Mouse (Mus musculus): Measurements from ENCODE around the gene Treml4. TPM values are rescaled to one million over a fixed set of nuclear protein-coding genes. Genes with fewer than 3 reads are reported as not detected.
"Not testable (repeated sequence)": the region's sequence is repeated elsewhere in the genome, so short reads cannot be mapped to it uniquely, and the experiment has no call there.

Treml4 gene
- total and polyA plus RNA-seq, 3 experiments, result 0.35 to 1.4 TPM; not detected in 1

- peak; percentile 64 for DNase-seq (ENCODE audit: low read depth, low spot score)
- peaks cover 7 to 17% of the 10 kb centered on the region in 2 experiments for H3K4me1 ChIP-seq (ENCODE audit: control insufficient read depth in 1 of 2, insufficient read depth in 2 of 2, low read length in 2 of 2)
Measured at GRCm38 (mm10) chr17:48301792-48302191, 37.7 kb downstream of the Treml4 start.

DNA sequence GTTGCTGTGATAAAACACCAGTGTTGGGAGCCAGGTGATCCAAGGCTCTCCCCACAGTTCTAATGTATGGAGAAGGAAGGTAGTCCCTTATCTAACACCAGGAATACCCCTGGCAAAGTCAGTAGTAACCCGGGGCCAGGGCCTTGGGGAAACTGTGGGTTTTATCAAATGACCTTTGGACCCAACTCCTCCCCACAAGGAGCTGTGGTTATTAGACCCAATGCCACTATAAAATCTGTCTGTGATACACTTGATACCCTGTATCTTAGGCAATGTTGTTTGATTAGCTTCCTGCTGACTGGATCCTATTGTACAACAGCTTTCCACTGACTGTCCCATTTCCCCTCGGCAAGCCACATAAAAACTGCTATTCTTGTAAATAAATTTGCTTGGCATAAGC lies 48.0 kb downstream of the Treml4 start:
- peaks cover 0 to 9% of the 10 kb centered on the region in 2 experiments; a peak in 3 of 4 replicates for H3K4me1 ChIP-seq (ENCODE audit: control insufficient read depth in 1 of 2, insufficient read depth in 2 of 2, low read length in 2 of 2)

More at GRCm38 (mm10) chr17:48301792-48302191, 37.7 kb downstream of the Treml4 start:
- peaks cover 0 to 13% of the 10 kb centered on the region in 2 experiments; a peak in 3 of 4 replicates for H3K36me3 ChIP-seq (ENCODE audit: control insufficient read depth in 1 of 2, insufficient read depth in 2 of 2, low read length in 2 of 2)
- H3K27ac ChIP-seq (ENCODE audit: control insufficient read depth, low read depth, low read length), result no peak overlapping the region
- no peak overlapping the region for H3K9ac ChIP-seq (ENCODE audit: control insufficient read depth, low read depth, low read length, poor library complexity, severe bottlenecking)
- no peaks in the 10 kb centered on the region for H3K27me3 ChIP-seq (ENCODE audit: control insufficient read depth in 1 of 2, insufficient read depth in 2 of 2, low read length in 2 of 2)
- TF ChIP-seq ZMIZ1 (IDR thresholded peaks at IDR 0.05; ENCODE audit: low read depth, low read length) (no peak), MXI1 (IDR thresholded peaks at IDR 0.05; ENCODE audit: low read depth, low read length) (peak; percentile 79), SMC3 (IDR thresholded peaks at IDR 0.05; ENCODE audit: low read depth, low read length) (no peak), EP300 (IDR thresholded peaks at IDR 0.05; ENCODE audit: low read depth in 1 of 2, low read length in 2 of 2) (no peak), POLR2AphosphoS5 (IDR thresholded peaks at IDR 0.05; ENCODE audit: borderline replicate concordance, low read depth, low read length) (no peak), POLR2AphosphoS2 (IDR thresholded peaks at IDR 0.05; ENCODE audit: low read length) (no peak), E2F4 (IDR thresholded peaks at IDR 0.05; ENCODE audit: borderline replicate concordance, low read depth, low read length) (no peak), SIN3A (IDR thresholded peaks at IDR 0.05; ENCODE audit: low read length) (peak; percentile 96), GABPA (IDR thresholded peaks at IDR 0.05; ENCODE audit: low read depth, low read length) (no peak), ELF1 (IDR thresholded peaks at IDR 0.05; ENCODE audit: low read depth, low read length) (no peak), MAFK (IDR thresholded peaks at IDR 0.05; ENCODE audit: borderline replicate concordance, low read depth, low read length) (no peak), CTCF (IDR thresholded peaks at IDR 0.05 in 2 of 3, conservative IDR thresholded peaks at IDR 0.05 in 1 of 3; ENCODE audit: control insufficient read depth in 1 of 3, insufficient read depth in 1 of 3, low read depth in 2 of 3, low read length in 3 of 3, poor library complexity in 1 of 3, severe bottlenecking in 1 of 3) (no peak)
- no peaks in the 10 kb centered on the region for H3K9me3 ChIP-seq (replicated peaks; ENCODE audit: insufficient read depth, low read length)
- no peak overlapping the region for H3K4me3 ChIP-seq (ENCODE audit: control insufficient read depth in 1 of 2, insufficient read depth in 1 of 2, low read depth in 2 of 2, low read length in 2 of 2)
- H3K79me2 ChIP-seq (ENCODE audit: control insufficient read depth, insufficient read depth, low read length, poor library complexity), result peaks cover 8% of the 10 kb centered on the region

GRCm38 (mm10) chr17:48315905-48316579 lies 51.9 kb downstream of the Treml4 start, which contains the start of gene B430306N03Rik:
Gene B430306N03Rik (plus strand): TSS chr17:48316141.
- H3K79me2 ChIP-seq (ENCODE audit: control insufficient read depth, insufficient read depth, low read length, poor library complexity); H3K4me3 ChIP-seq (ENCODE audit: control insufficient read depth in 1 of 2, insufficient read depth in 1 of 2, low read depth in 2 of 2, low read length in 2 of 2); H3K36me3 ChIP-seq (ENCODE audit: control insufficient read depth in 1 of 2, insufficient read depth in 2 of 2, low read length in 2 of 2); H3K27me3 ChIP-seq (ENCODE audit: control insufficient read depth in 1 of 2, insufficient read depth in 2 of 2, low read length in 2 of 2); H3K9me3 ChIP-seq (replicated peaks; ENCODE audit: insufficient read depth, low read length): not testable (repeated sequence)
- Histone ChIP-seq H3K27ac (ENCODE audit: control insufficient read depth, low read depth, low read length) (peak within 1 kb of the TSS; percentile 23), H3K4me1 (ENCODE audit: control insufficient read depth in 1 of 2, insufficient read depth in 2 of 2, low read length in 2 of 2) (peaks cover 2 to 13% of the 10 kb centered on the region in 2 experiments; a peak in 3 of 4 replicates), H3K9ac (ENCODE audit: control insufficient read depth, low read depth, low read length, poor library complexity, severe bottlenecking) (peak within 1 kb of the TSS; percentile 38)
- peak; percentile 71 for DNase-seq (ENCODE audit: low read depth, low spot score)

More for the DNA sequence above, 48.0 kb downstream of the Treml4 start:
- DNase-seq (ENCODE audit: low read depth, low spot score), result no peak
- peaks cover 0 to 4% of the 10 kb centered on the region in 2 experiments; a peak in 2 of 4 replicates for H3K36me3 ChIP-seq (ENCODE audit: control insufficient read depth in 1 of 2, insufficient read depth in 2 of 2, low read length in 2 of 2)
- no peaks in the 10 kb centered on the region for H3K27me3 ChIP-seq (ENCODE audit: control insufficient read depth in 1 of 2, insufficient read depth in 2 of 2, low read length in 2 of 2)
- no peak for TF ChIP-seq ELF1 (IDR thresholded peaks at IDR 0.05; ENCODE audit: low read depth, low read length)
- TF ChIP-seq ZC3H11A (IDR thresholded peaks at IDR 0.05; ENCODE audit: low read depth, low read length), result no peak
- TF ChIP-seq CHD1 (IDR thresholded peaks at IDR 0.05; ENCODE audit: low read depth, low read length), result no peak
- no peak for TF ChIP-seq ZMIZ1 (IDR thresholded peaks at IDR 0.05; ENCODE audit: low read depth, low read length)
- TF ChIP-seq HCFC1 (IDR thresholded peaks at IDR 0.05; ENCODE audit: low read depth, low read length), result no peak
- TF ChIP-seq POLR2A (IDR thresholded peaks at IDR 0.05; ENCODE audit: control insufficient read depth in 1 of 2, insufficient read depth in 1 of 2, low read depth in 1 of 2, low read length in 2 of 2, poor library complexity in 1 of 2), result no peak
- TF ChIP-seq TCF12 (IDR thresholded peaks at IDR 0.05; ENCODE audit: low read depth, low read length), result no peak
- H3K9ac ChIP-seq (ENCODE audit: control insufficient read depth, low read depth, low read length, poor library complexity, severe bottlenecking), result no peak overlapping the region
- H3K79me2 ChIP-seq (ENCODE audit: control insufficient read depth, insufficient read depth, low read length, poor library complexity), result no peaks in the 10 kb centered on the region
- no peak overlapping the region for H3K27ac ChIP-seq (ENCODE audit: control insufficient read depth, low read depth, low read length)
- H3K4me3 ChIP-seq (ENCODE audit: control insufficient read depth in 1 of 2, insufficient read depth in 1 of 2, low read depth in 2 of 2, low read length in 2 of 2), result no peak overlapping the region
- H3K9me3 ChIP-seq (replicated peaks; ENCODE audit: insufficient read depth, low read length), result no peaks in the 10 kb centered on the region

Data from MEL (cell line).